Mouse (Mus musculus) cerebellum, adult 8-10 months (tissue): ENCODE data around the gene Olfr39.
"Not testable (repeated sequence)": the region's sequence is repeated elsewhere in the genome, so short reads cannot be mapped to it uniquely, and the experiment has no call there.

Experiments used
- DNase-seq: peaks from one replicate; pipeline ENCODE4 v3.0.0; 2022

Olfr39 gene

GRCm38 (mm10) chr9:20282051-20282450 is at the start of gene Olfr39:
Olfr39 (plus strand) TSS chr9:20282351.
- DNase-seq = no peak

- DNase-seq = no peak
These were observed 45.3 kb upstream of the Olfr39 start, which contains the start of gene Olfr872 for GRCm38 (mm10) chr9:20236819-20237218. Olfr872 (plus strand) TSS chr9:20237119.

GRCm38 (mm10) chr9:20237378-20237777 is 44.8 kb upstream of the Olfr39 start:
- DNase-seq = no peak

GRCm38 (mm10) chr9:20295562-20295961 is 13.4 kb downstream of the Olfr39 start:
- DNase-seq = not testable (repeated sequence)

GRCm38 (mm10) chr9:20298232-20298631 is 16.1 kb downstream of the Olfr39 start, which contains the start of gene Olfr873:
Olfr873 (plus strand) TSS chr9:20298532.
- DNase-seq = no peak

GRCm38 (mm10) chr9:20335994-20336393 is 53.8 kb downstream of the Olfr39 start, which contains the start of gene Olfr18:
Olfr18 (minus strand) TSS chr9:20336094.
- DNase-seq = no peak
